Mouse (Mus musculus) ES-E14 (cell line): ENCODE results near the gene Dcdc2a. TPM values are rescaled to one million over a fixed set of nuclear protein-coding genes. Genes with fewer than 3 reads are reported as not detected.

Experiments used
- DNase-seq: peaks from one replicate; pipeline ENCODE4 v3.0.0-alpha.2; 2013; ENCODE audit warnings: low read depth, low spot score
- H3K27ac ChIP-seq: 2 replicates; pipeline ENCODE4 v1.5.1; 2012; ENCODE audit warnings: low read depth, mild to moderate bottlenecking, low read length, moderate library complexity, mixed read lengths; ENCODE audit not compliant: poor library complexity, insufficient read depth, severe bottlenecking
- H3K36me3 ChIP-seq: 2 replicates; pipeline ENCODE4 v1.6.1; 2012; ENCODE audit warnings: mild to moderate bottlenecking, low read length, moderate library complexity, mixed read lengths; ENCODE audit not compliant: control insufficient read depth, poor library complexity, insufficient read depth, severe bottlenecking
- H3K4me1 ChIP-seq, 2 experiments: fragments of 150-350 bp in 1 of 2; sonication (generic) in 1 of 2; 2 replicates each; pipeline ENCODE4 v1.6.1; 2012; ENCODE audit warnings: low read length in 2 of 2, mild to moderate bottlenecking in 1 of 2, mixed read lengths in 1 of 2; ENCODE audit not compliant: control insufficient read depth in 2 of 2, insufficient read depth in 2 of 2, poor library complexity in 1 of 2
- H3K4me3 ChIP-seq, 2 experiments: fragments of 150-350 bp in 1 of 2; sonication (generic) in 1 of 2; 2 replicates each; pipeline ENCODE4 v1.5.1; 2012; ENCODE audit warnings: low read length in 2 of 2, low read depth in 1 of 2, mild to moderate bottlenecking in 1 of 2, mixed read lengths in 1 of 2; ENCODE audit not compliant: insufficient read depth in 1 of 2, poor library complexity in 1 of 2, severe bottlenecking in 1 of 2
- H3K9ac ChIP-seq: 2 replicates; pipeline ENCODE4 v1.6.1; 2012; ENCODE audit warnings: low read depth, mild to moderate bottlenecking, low read length, mixed read lengths; ENCODE audit not compliant: poor library complexity, insufficient read depth, severe bottlenecking
- H3K9me3 ChIP-seq: fragments of 150-350 bp; sonication (generic); 2 replicates; pipeline ENCODE4 v1.6.1; 2012; ENCODE audit warnings: low read depth, mild to moderate bottlenecking, low read length; ENCODE audit not compliant: control insufficient read depth, insufficient read depth
- CHD2 ChIP-seq: IDR thresholded peaks from 2 replicates; pipeline ENCODE4 v1.6.1; 2014; ENCODE audit warnings: mild to moderate bottlenecking, low read depth, low read length, inconsistent platforms
- HCFC1 ChIP-seq: IDR thresholded peaks from 2 replicates; pipeline ENCODE4 v1.6.1; 2012; ENCODE audit warnings: low read length, inconsistent platforms, borderline replicate concordance; ENCODE audit not compliant: insufficient read depth
- MAFK ChIP-seq: IDR thresholded peaks from 2 replicates; pipeline ENCODE4 v1.6.1; 2014; ENCODE audit warnings: mild to moderate bottlenecking, low read depth, low read length, inconsistent platforms; ENCODE audit not compliant: insufficient read depth
- ZC3H11A ChIP-seq: IDR thresholded peaks from 2 replicates; pipeline ENCODE4 v1.6.1; 2012; ENCODE audit warnings: low read depth, mild to moderate bottlenecking, inconsistent platforms, low read length, borderline replicate concordance
- ZNF384 ChIP-seq: IDR thresholded peaks from 2 replicates; pipeline ENCODE4 v1.6.1; 2012; ENCODE audit warnings: low read depth, low read length, inconsistent platforms
- in situ Hi-C, 2 experiments: fragments of 600-800 bp; cut with MboI; formaldehyde crosslinking; loops; one replicate each; pipeline ENCODE4 v1.15.1; 2025; ENCODE audit warnings: low sequenced_read_pairs in 2 of 2, inconsistent platforms in 1 of 2; ENCODE audit not compliant: unreplicated experiment in 2 of 2
- total RNA-seq: library from RNA; depleted of rRNA; stranded (reverse); fragments of 300-350 nt; gene quantifications from 2 replicates; pipeline ENCODE4 v1.2.3, GENCODE M21; 2012

Gene Dcdc2a
- total RNA-seq, 1 experiment = 0.67 TPM

- no peak for TF ChIP-seq ZNF384
- no peak for TF ChIP-seq MAFK
- no peak for TF ChIP-seq HCFC1
- TF ChIP-seq CHD2 = no peak
- no peak for TF ChIP-seq ZC3H11A
- no peak for DNase-seq
- H3K36me3 ChIP-seq = no peaks in the 10 kb centered on the region
- no peak overlapping the region for H3K4me3 ChIP-seq
- H3K9me3 ChIP-seq = no peaks in the 10 kb centered on the region
- in situ Hi-C loops = no loop called here
- H3K27ac ChIP-seq = no peak overlapping the region
- no peaks in the 10 kb centered on the region for H3K4me1 ChIP-seq
- H3K9ac ChIP-seq = no peak overlapping the region
These were observed 29.2 kb upstream of the Dcdc2a start for GRCm38 (mm10) chr13:25026409-25027113.

DNA sequence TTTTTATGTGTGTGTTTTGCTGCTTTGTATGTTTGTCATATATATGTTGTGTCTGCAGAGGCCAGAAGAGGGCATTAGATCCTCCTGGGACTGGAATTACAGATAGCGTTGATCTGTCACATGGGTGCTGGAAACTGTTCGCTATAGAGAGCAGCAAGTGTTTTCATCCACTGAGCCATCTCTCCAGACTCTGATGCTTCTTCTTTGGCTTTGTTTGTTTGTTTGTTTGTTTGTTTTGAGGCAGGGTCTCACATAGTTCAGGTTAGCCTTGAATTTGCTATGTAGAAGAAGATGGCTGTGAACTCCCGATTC is 28.7 kb upstream of the Dcdc2a start:
- H3K27ac ChIP-seq = no peak overlapping the region
- no peak overlapping the region for H3K9ac ChIP-seq
- no peaks in the 10 kb centered on the region for H3K36me3 ChIP-seq
- no peaks in the 10 kb centered on the region for H3K4me1 ChIP-seq
- no peaks in the 10 kb centered on the region for H3K9me3 ChIP-seq
- DNase-seq = no peak
- in situ Hi-C loops = no loop called here
- TF ChIP-seq ZC3H11A (no peak), ZNF384 (no peak), MAFK (no peak), HCFC1 (no peak), CHD2 (no peak)
- no peak overlapping the region for H3K4me3 ChIP-seq

- no peak for TF ChIP-seq HCFC1
- TF ChIP-seq CHD2 = no peak
- no peak for TF ChIP-seq ZC3H11A
- TF ChIP-seq ZNF384 = no peak
- Histone ChIP-seq H3K9ac (no peak overlapping the region), H3K4me1 (no peaks in the 10 kb centered on the region), H3K27ac (no peak overlapping the region), H3K36me3 (no peaks in the 10 kb centered on the region), H3K9me3 (peaks cover 2% of the 10 kb centered on the region; the same call in 1 of the 2 replicates), H3K4me3 (no peak overlapping the region)
- in situ Hi-C loops = no loop called here
- DNase-seq = no peak
These were observed 16.3 kb upstream of the Dcdc2a start for GRCm38 (mm10) chr13:25039488-25039887.

GRCm38 (mm10) chr13:25052671-25053070 is 3.1 kb upstream of the Dcdc2a start:
- no peak for DNase-seq
- Histone ChIP-seq H3K36me3 (no peaks in the 10 kb centered on the region), H3K4me3 (no peak overlapping the region), H3K9me3 (peaks cover 9% of the 10 kb centered on the region), H3K4me1 (no peaks in the 10 kb centered on the region), H3K27ac (no peak overlapping the region), H3K9ac (no peak overlapping the region)
- in situ Hi-C loops = no loop called here
- TF ChIP-seq CHD2 (no peak), ZNF384 (no peak), ZC3H11A (no peak), MAFK (no peak), HCFC1 (no peak)
